Mouse (Mus musculus): ENCODE data around the gene Llcfc1. TPM values are rescaled to one million over a fixed set of nuclear protein-coding genes. Genes with fewer than 3 reads are reported as not detected.

Llcfc1 gene
- not detected for polyA plus RNA-seq (2017; shearing (Covaris generic))

- no peak for ATAC-seq
These were observed at the start of gene Llcfc1 for GRCm38 (mm10) chr6:41684131-41684530. Gene Llcfc1, plus strand, starts transcription at chr6:41684431.

GRCm38 (mm10) chr6:41635211-41635610, 49.0 kb upstream of the Llcfc1 start:
- no peak for ATAC-seq

- ATAC-seq = no peak
These were observed 48.1 kb upstream of the Llcfc1 start, which contains the start of gene Trpv6 for GRCm38 (mm10) chr6:41636178-41636577. Gene Trpv6, minus strand, starts transcription at chr6:41636405.

- ATAC-seq = no peak
These were observed 46.8 kb upstream of the Llcfc1 start for GRCm38 (mm10) chr6:41637393-41637792.

- ATAC-seq = no peak
These were observed 46.2 kb upstream of the Llcfc1 start for GRCm38 (mm10) chr6:41637927-41638506.

DNA sequence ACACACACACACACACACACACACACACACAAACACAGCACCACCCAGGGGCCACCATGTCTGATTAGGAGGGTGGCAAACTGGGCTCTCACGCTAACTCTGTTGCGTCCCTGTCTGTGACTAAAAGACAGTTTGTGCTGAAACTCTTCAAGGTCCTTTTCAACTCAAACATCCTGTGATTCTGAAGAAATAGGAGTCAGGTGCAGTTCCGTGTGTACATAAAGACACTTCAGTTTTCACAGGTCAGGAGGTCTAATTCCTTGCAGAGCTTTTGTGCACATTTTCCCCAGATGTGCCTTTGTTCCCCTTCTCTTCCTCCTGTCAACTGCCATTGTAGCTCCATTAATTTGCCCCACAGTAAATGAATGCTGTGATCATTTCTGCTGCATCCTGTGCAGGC, 43.8 kb upstream of the Llcfc1 start:
- no peak for ATAC-seq

GRCm38 (mm10) chr6:41641173-41641866, 42.9 kb upstream of the Llcfc1 start:
- no peak for ATAC-seq

GRCm38 (mm10) chr6:41642765-41643164, 41.5 kb upstream of the Llcfc1 start:
- no peak for ATAC-seq

DNA sequence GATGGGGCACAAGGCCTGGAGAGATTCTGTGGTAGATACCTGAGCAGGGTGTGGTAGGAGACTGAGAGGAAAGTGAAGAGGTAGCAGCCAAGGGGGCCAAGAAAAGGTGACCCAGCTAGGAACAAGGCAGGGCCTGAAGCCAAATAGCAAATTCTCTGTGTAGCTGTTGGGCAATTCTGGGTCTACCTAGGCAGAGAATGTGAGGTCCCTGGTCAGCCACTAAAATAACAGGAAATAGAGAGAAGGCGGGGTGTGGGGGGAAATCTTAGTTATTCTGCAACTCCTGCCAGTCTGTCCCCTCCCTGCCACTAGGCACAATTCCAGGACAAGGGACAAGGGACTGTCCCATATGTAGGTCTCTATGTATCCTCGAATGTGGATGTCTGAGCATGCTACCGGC, 41.0 kb upstream of the Llcfc1 start:
- ATAC-seq = no peak

DNA sequence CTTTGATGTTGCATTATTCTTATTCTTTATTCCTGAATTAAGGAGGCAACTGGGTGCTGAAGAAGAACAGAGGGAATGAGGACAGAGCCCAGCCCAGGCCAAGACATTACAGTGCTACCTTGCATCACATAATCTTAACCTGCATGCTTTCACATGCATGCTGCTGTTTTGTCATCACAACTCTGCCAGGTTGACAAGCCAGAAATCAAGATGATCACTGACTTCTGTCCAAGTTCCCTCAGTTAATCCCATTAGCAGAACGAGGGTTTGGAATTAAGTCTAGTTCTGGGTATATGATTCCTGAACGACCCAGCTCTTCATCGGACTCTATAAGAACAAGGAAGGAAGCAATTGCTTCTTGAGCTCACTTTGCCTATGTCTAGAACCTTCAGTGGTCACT, 38.0 kb upstream of the Llcfc1 start:
- ATAC-seq = no peak

DNA sequence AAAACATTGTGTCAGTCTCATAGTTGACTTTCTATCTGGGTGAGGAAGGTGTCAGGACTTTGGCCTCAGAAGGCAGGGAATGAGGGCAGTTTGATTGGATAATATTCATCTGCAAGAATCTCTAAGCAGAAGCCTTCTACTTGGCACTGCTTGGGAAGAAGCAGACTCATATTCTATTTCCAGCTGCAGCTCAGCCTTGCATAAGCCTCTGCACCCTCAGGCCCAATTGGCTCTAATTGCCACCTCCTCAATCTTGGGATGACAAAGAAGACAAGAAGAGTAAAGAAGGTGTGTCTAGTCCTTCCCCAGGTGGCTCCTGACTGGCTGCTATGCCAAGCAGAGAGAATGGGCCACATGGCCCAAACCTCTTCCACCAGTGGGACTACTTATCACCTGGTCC, 37.6 kb upstream of the Llcfc1 start:
- ATAC-seq = no peak

GRCm38 (mm10) chr6:41653173-41653572, 31.1 kb upstream of the Llcfc1 start:
- ATAC-seq = no peak

- no peak for ATAC-seq
These were observed 29.6 kb upstream of the Llcfc1 start for GRCm38 (mm10) chr6:41654648-41655047.

- no peak for ATAC-seq
These were observed 25.7 kb upstream of the Llcfc1 start for GRCm38 (mm10) chr6:41658487-41658886.

DNA sequence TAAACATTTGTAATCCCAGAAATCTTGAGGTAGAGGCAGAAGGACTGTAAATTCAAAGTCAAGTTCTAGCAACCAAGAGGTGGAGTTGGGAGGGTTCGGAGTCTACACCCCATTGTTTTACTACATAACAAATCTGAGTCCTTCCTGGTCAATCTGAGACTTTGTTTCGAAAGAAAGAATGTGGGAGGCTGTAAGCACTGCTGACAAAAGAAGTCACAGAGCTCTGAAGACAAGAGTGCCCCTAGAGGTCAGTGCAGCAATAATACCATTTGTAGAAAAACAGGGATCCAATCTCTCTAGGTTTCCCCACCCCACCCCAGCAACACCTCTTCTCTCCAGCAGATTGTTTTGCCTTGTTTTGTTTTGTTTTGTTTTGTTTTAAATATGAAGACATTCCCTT, 21.9 kb upstream of the Llcfc1 start:
- no peak for ATAC-seq

GRCm38 (mm10) chr6:41676530-41676929, 7.7 kb upstream of the Llcfc1 start:
- no peak for ATAC-seq

- no peak for ATAC-seq
These were observed 3.6 kb upstream of the Llcfc1 start, which contains the start of gene Trpv5 for GRCm38 (mm10) chr6:41680669-41681068. Gene Trpv5, minus strand, starts transcription at chr6:41680769.

- no peak for ATAC-seq
These were observed 2.6 kb upstream of the Llcfc1 start for GRCm38 (mm10) chr6:41681656-41682055.

- ATAC-seq = no peak
These were observed 680 bp downstream of the Llcfc1 start for GRCm38 (mm10) chr6:41684911-41685310.

- ATAC-seq = no peak
These were observed 1.4 kb downstream of the Llcfc1 start for GRCm38 (mm10) chr6:41685596-41685995.

DNA sequence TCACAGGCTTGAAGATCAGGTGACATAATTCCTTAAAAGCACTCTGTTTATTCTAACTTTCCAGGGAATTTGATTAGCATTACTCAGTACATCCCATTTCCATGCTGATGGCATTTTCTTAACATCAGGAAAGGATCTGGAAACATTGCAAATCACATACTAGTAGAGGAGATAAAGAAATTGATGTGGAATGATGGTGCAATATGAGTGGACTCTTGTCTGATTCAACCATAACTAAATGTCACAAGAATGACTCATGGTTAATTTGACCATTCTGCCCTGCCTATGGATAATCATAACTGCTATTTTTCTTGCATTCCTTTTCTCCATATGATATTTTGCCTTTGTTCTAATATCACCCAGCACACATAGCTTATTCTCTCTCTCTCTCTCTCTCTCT, 8.0 kb downstream of the Llcfc1 start:
- ATAC-seq = no peak

GRCm38 (mm10) chr6:41694407-41694806, 10.2 kb downstream of the Llcfc1 start:
- ATAC-seq = peak; percentile 19

GRCm38 (mm10) chr6:41701245-41701644, 17.0 kb downstream of the Llcfc1 start:
- ATAC-seq = no peak

DNA sequence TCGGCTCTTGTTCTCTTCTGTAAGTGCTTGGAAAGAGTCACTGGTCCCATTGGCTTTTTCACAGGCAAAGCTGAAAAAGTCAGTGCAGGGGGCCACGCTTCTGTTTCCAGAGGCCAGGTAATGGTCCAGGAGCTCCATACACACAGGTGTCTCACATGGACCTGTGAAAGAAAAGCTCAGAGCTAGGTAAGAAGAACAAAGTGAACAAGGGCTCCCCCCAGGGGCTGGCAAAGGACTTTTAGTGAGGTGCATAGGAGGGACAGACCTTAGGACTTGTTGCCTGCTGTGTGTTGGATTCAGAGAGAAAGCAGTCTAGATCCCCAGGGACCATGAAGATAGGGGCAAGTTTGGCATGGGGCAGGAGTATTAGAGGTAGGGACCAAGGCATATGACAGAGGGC, 18.7 kb downstream of the Llcfc1 start:
- no peak for ATAC-seq

- no peak for ATAC-seq
These were observed 19.9 kb downstream of the Llcfc1 start, which contains the start of gene Kel for GRCm38 (mm10) chr6:41704123-41704522. Gene Kel, minus strand, starts transcription at chr6:41704339.

Data from activated CD4-positive, CD25-positive, alpha-beta regulatory T cell, adult 4 months (primary cell).